Comparison of ENCODE assay signal across 14 mouse cellular contexts in genomic region chr7:139827687-139828086, GRCm38 (mm10). TPM values are rescaled to one million over a fixed set of nuclear protein-coding genes. Genes with fewer than 3 reads are reported as not detected.
DNase-seq lines count a peak whose midpoint lies in the region; ATAC-seq and TF ChIP-seq lines count a peak whose summit lies in the region.
"Had no signal": no experiment of that assay in that cellular context is flagged by ENCODE, and none has a peak within 500 bp of the region (broad histone marks: within the 10 kb centered on the region; RNA-seq: fewer than 3 reads in every experiment).

No protein-coding gene starts in this region.

- no peak overlapping the region for H3K27ac ChIP-seq in forebrain, embryonic 11.5 days (ENCODE audit: low read depth, low read length)
- H3K27ac ChIP-seq in forebrain, embryonic 12.5 days, result no peak overlapping the region
- H3K27ac ChIP-seq in midbrain, embryonic 10.5 days (replicated peaks), result no peak overlapping the region
- no peak overlapping the region for H3K27ac ChIP-seq in midbrain, embryonic 15.5 days
- H3K27ac ChIP-seq in limb, embryonic 14.5 days (replicated peaks; ENCODE audit: low read depth, low read length), result no peak overlapping the region
- H3K27ac ChIP-seq: forebrain, embryonic 13.5 days; heart, adult 2 months; intestine, embryonic 15.5 days; midbrain, embryonic 13.5 days had no signal

- POLR2A ChIA-PET in Patski (lab: Charles Lee), result interaction anchor here (1.5 kb wide), 1 partner anchor 62 kb away, joined by 3 read pairs; no protein-coding TSS in a partner anchor

- peak; percentile 61 for DNase-seq in forebrain, embryonic 11.5 days (ENCODE audit: low spot score)
- DNase-seq in midbrain, embryonic 10.5 days (ENCODE audit: low spot score), result peak; percentile 18
- no peak for DNase-seq in Patski (ENCODE audit: low read depth, low spot score)
- DNase-seq in limb, embryonic 14.5 days (ENCODE audit: low spot score), result peak; percentile 53
- DNase-seq in cerebellum, postnatal 25 days, result no peak
- DNase-seq: cerebellum, postnatal 14 days; heart, adult 2 months had no signal

- H3K36me3 ChIP-seq in forebrain, embryonic 11.5 days (ENCODE audit: control insufficient read depth, insufficient read depth, low read length), result no peaks in the 10 kb centered on the region
- H3K36me3 ChIP-seq in forebrain, embryonic 12.5 days (replicated peaks), result no peaks in the 10 kb centered on the region
- no peaks in the 10 kb centered on the region for H3K36me3 ChIP-seq in midbrain, embryonic 10.5 days
- no peaks in the 10 kb centered on the region for H3K36me3 ChIP-seq in midbrain, embryonic 15.5 days (replicated peaks)
- no peaks in the 10 kb centered on the region for H3K36me3 ChIP-seq in limb, embryonic 14.5 days (ENCODE audit: control insufficient read depth, insufficient read depth, low read length)
- H3K36me3 ChIP-seq: intestine, embryonic 15.5 days; midbrain, embryonic 13.5 days had no signal

- TF ChIP-seq POLR2A in limb, embryonic 14.5 days (IDR thresholded peaks at IDR 0.05; ENCODE audit: borderline replicate concordance, extremely low read depth, insufficient read depth, insufficient read length), result no peak

- no peak for TF ChIP-seq CTCF in Patski (IDR thresholded peaks at IDR 0.05)

- in situ Hi-C loops in Patski (cut with MboI; ENCODE audit: low pct_unique_long_range_greater_than_20kb), result no loop called here

- no peak overlapping the region for H3K4me2 ChIP-seq in forebrain, embryonic 11.5 days (ENCODE audit: low read depth, low read length, severe bottlenecking)
- no peak overlapping the region for H3K4me2 ChIP-seq in forebrain, embryonic 12.5 days
- no peak overlapping the region for H3K4me2 ChIP-seq in midbrain, embryonic 15.5 days
- no peak overlapping the region for H3K4me2 ChIP-seq in limb, embryonic 14.5 days (replicated peaks; ENCODE audit: low read depth, low read length, severe bottlenecking)
- H3K4me2 ChIP-seq: forebrain, embryonic 13.5 days; intestine, embryonic 15.5 days; midbrain, embryonic 13.5 days had no signal

- H3K9me3 ChIP-seq in forebrain, embryonic 11.5 days (ENCODE audit: control insufficient read depth, low read length), result no peaks in the 10 kb centered on the region
- no peaks in the 10 kb centered on the region for H3K9me3 ChIP-seq in forebrain, embryonic 12.5 days
- no peaks in the 10 kb centered on the region for H3K9me3 ChIP-seq in midbrain, embryonic 10.5 days (replicated peaks)
- H3K9me3 ChIP-seq in midbrain, embryonic 15.5 days, result no peaks in the 10 kb centered on the region
- H3K9me3 ChIP-seq in limb, embryonic 14.5 days (ENCODE audit: control insufficient read depth, low read length), result no peaks in the 10 kb centered on the region
- H3K9me3 ChIP-seq: forebrain, embryonic 13.5 days; intestine, embryonic 15.5 days; midbrain, embryonic 13.5 days had no signal

- WGBS in forebrain, embryonic 11.5 days, result 16% methylated on average over 9 of the region's 9 CpGs
- 9% methylated on average over 9 of the region's 9 CpGs for WGBS in forebrain, embryonic 12.5 days
- 18% methylated on average over 9 of the region's 9 CpGs for WGBS in midbrain, embryonic 10.5 days
- WGBS in midbrain, embryonic 15.5 days, result 11% methylated on average over 9 of the region's 9 CpGs
- WGBS in limb, embryonic 14.5 days, result 13% methylated on average over 9 of the region's 9 CpGs

- no peak overlapping the region for H3K4me3 ChIP-seq in forebrain, embryonic 11.5 days (ENCODE audit: low read depth, low read length)
- no peak overlapping the region for H3K4me3 ChIP-seq in forebrain, embryonic 12.5 days (replicated peaks)
- no peak overlapping the region for H3K4me3 ChIP-seq in midbrain, embryonic 10.5 days
- H3K4me3 ChIP-seq in midbrain, embryonic 15.5 days, result no peak overlapping the region
- no peak overlapping the region for H3K4me3 ChIP-seq in limb, embryonic 14.5 days (replicated peaks; ENCODE audit: low read length)
- H3K4me3 ChIP-seq: forebrain, embryonic 13.5 days; heart, adult 2 months; intestine, embryonic 15.5 days; midbrain, embryonic 13.5 days had no signal

- H3K27me3 ChIP-seq in forebrain, embryonic 11.5 days (ENCODE audit: control insufficient read depth, insufficient read depth, low read length), result no peaks in the 10 kb centered on the region
- H3K27me3 ChIP-seq in forebrain, embryonic 12.5 days, result peaks cover 9% of the 10 kb centered on the region
- H3K27me3 ChIP-seq in midbrain, embryonic 10.5 days (ENCODE audit: low read depth, poor library complexity, severe bottlenecking), result peaks cover 13% of the 10 kb centered on the region
- H3K27me3 ChIP-seq in midbrain, embryonic 15.5 days (replicated peaks), result no peaks in the 10 kb centered on the region
- H3K27me3 ChIP-seq in Patski, result no peaks in the 10 kb centered on the region
- peaks cover under 1% of the 10 kb centered on the region; the same call in 1 of the 2 replicates for H3K27me3 ChIP-seq in limb, embryonic 14.5 days (ENCODE audit: control insufficient read depth, insufficient read depth, low read length)

- H3K9ac ChIP-seq in forebrain, embryonic 11.5 days (ENCODE audit: low read length), result no peak overlapping the region
- no peak overlapping the region for H3K9ac ChIP-seq in forebrain, embryonic 12.5 days
- H3K9ac ChIP-seq in midbrain, embryonic 15.5 days, result no peak overlapping the region
- H3K9ac ChIP-seq in limb, embryonic 14.5 days (ENCODE audit: low read depth, low read length, severe bottlenecking), result no peak overlapping the region
- H3K9ac ChIP-seq: forebrain, embryonic 13.5 days; intestine, embryonic 15.5 days; midbrain, embryonic 13.5 days had no signal

- CTCF ChIA-PET in Patski (lab: Charles Lee), result interaction anchor here (1.0 kb wide), 1 partner anchor 28 kb away, joined by 4 read pairs; no protein-coding TSS in a partner anchor

- ATAC-seq in forebrain, embryonic 11.5 days (replicated peaks; ENCODE audit: low FRiP score), result no peak
- no peak for ATAC-seq in forebrain, embryonic 12.5 days (ENCODE audit: low FRiP score)
- ATAC-seq in midbrain, embryonic 15.5 days (replicated peaks), result no peak
- peak; percentile 69 for ATAC-seq in Patski
- ATAC-seq in limb, embryonic 14.5 days (ENCODE audit: low FRiP score, low read depth), result no peak
- ATAC-seq in cerebellum, adult (ENCODE audit: insufficient number of reproducible peaks, low FRiP score, low TSS enrichment), result no peak
- ATAC-seq: CD4-positive, CD25-positive, alpha-beta regulatory T cell, adult 4 months; forebrain, embryonic 13.5 days; intestine, embryonic 15.5 days; midbrain, embryonic 13.5 days had no signal

- no peaks in the 10 kb centered on the region for H3K4me1 ChIP-seq in forebrain, embryonic 11.5 days (replicated peaks; ENCODE audit: control insufficient read depth, insufficient read depth, low read length)
- H3K4me1 ChIP-seq in forebrain, embryonic 12.5 days, result no peaks in the 10 kb centered on the region; the same call in 1 of the 2 replicates
- peaks cover 21% of the 10 kb centered on the region for H3K4me1 ChIP-seq in midbrain, embryonic 10.5 days
- peaks cover 11% of the 10 kb centered on the region for H3K4me1 ChIP-seq in midbrain, embryonic 15.5 days
- no peaks in the 10 kb centered on the region for H3K4me1 ChIP-seq in limb, embryonic 14.5 days (ENCODE audit: control insufficient read depth, insufficient read depth, low read length)
- H3K4me1 ChIP-seq: forebrain, embryonic 13.5 days; intestine, embryonic 15.5 days had no signal

RNA-seq across cellular contexts. Expression of gene Adgra1, which starts 6.3 kb away (rescaled TPM):
- 4.4 and 8.0 TPM in 2 replicates for polyA plus RNA-seq in forebrain, embryonic 11.5 days (2014; fragmentation: Nextera tagmentation; extraction: Ambion mirVana)
- 5.8 and 7.6 TPM in 2 replicates for polyA plus RNA-seq in forebrain, embryonic 12.5 days (2016; fragmentation: Nextera tagmentation; extraction: Ambion mirVana)
- 9.1 and 17.1 TPM in 2 replicates for polyA plus RNA-seq in midbrain, embryonic 10.5 days (2016; fragmentation: Nextera tagmentation; extraction: Ambion mirVana)
- 28.4 and 35.2 TPM in 2 replicates for polyA plus RNA-seq in midbrain, embryonic 15.5 days (2015; fragmentation: Nextera tagmentation; extraction: Ambion mirVana)
- 55.9 TPM for polyA plus RNA-seq in Patski (2021)
- polyA plus RNA-seq in limb, embryonic 14.5 days (2012; rRNA removed), result 0.16 and 0.19 TPM in 2 replicates
- 0.40 and 0.57 TPM in 2 replicates for polyA plus RNA-seq in limb, embryonic 14.5 days (2014; fragmentation: Nextera tagmentation; extraction: Ambion mirVana)
- polyA plus RNA-seq: CD4-positive, CD25-positive, alpha-beta regulatory T cell, adult 4 months had no signal

Comparison
In these comparisons a context has a peak if more than half of its experiments do, and no peak if none do; other contexts are left out.
1. DNase-seq: peak in forebrain, embryonic 11.5 days (single experiment), midbrain, embryonic 10.5 days (single experiment) and limb, embryonic 14.5 days (single experiment); none in Patski (single experiment) and cerebellum, postnatal 25 days (0 of 2).